Mouse (Mus musculus) lung, postnatal 0 days (tissue): ENCODE measurements around the gene Usp6nl. TPM values are rescaled to one million over a fixed set of nuclear protein-coding genes. Genes with fewer than 3 reads are reported as not detected.
A peak's percentile ranks its signal among the peaks of the same experiment; 100 is the strongest.

Experiments
- ATAC-seq: fragments of 200-750 bp; cut with Nextera tagmentation; 2 replicates; pipeline ENCODE4 v1.8.0; 2017; ENCODE audit warnings: moderate library complexity
- DNase-seq: peaks from one replicate; pipeline ENCODE4 v3.0.0-alpha.2; 2016; ENCODE audit warnings: low spot score
- H3K27ac ChIP-seq: fragments of 300-500 bp; sonication (generic); 2 replicates; pipeline ENCODE4 v1.5.1; 2014; ENCODE audit warnings: antibody characterized with exemption, mild to moderate bottlenecking, low read length, mixed read lengths
- H3K27me3 ChIP-seq: fragments of 300-500 bp; sonication (generic); replicated peaks from 2 replicates; pipeline ENCODE4 v1.6.1; 2014; ENCODE audit warnings: low read length, mixed read lengths; ENCODE audit not compliant: insufficient read depth
- H3K36me3 ChIP-seq: fragments of 300-500 bp; sonication (generic); 2 replicates; pipeline ENCODE4 v1.6.1; 2014; ENCODE audit warnings: low read length, mixed read lengths; ENCODE audit not compliant: insufficient read depth
- H3K4me1 ChIP-seq: fragments of 300-500 bp; sonication (generic); 2 replicates; pipeline ENCODE4 v1.6.1; 2014; ENCODE audit warnings: antibody characterized with exemption, low read depth, low read length, mixed read lengths; ENCODE audit not compliant: insufficient read depth
- H3K4me2 ChIP-seq: fragments of 300-500 bp; sonication (generic); replicated peaks from 2 replicates; pipeline ENCODE4 v1.6.1; 2014; ENCODE audit warnings: low read depth, mild to moderate bottlenecking, low read length, moderate library complexity, mixed read lengths
- H3K4me3 ChIP-seq: fragments of 300-500 bp; sonication (generic); 2 replicates; pipeline ENCODE4 v1.5.1; 2014; ENCODE audit warnings: low read depth, low read length
- H3K9ac ChIP-seq: fragments of 300-500 bp; sonication (generic); replicated peaks from 2 replicates; pipeline ENCODE4 v1.6.1; 2014; ENCODE audit warnings: low read depth, mild to moderate bottlenecking
- H3K9me3 ChIP-seq: fragments of 300-500 bp; sonication (generic); 2 replicates; pipeline ENCODE4 v1.6.1; 2016; ENCODE audit warnings: low read length, mixed read lengths
- CTCF ChIP-seq: IDR thresholded peaks from 2 replicates; pipeline ENCODE4 v1.5.1; 2016; ENCODE audit warnings: antibody characterized with exemption, mild to moderate bottlenecking
- EP300 ChIP-seq: IDR thresholded peaks from 2 replicates; pipeline ENCODE4 v1.6.1; 2016; ENCODE audit warnings: antibody characterized with exemption, mild to moderate bottlenecking, control low read depth
- WGBS: fragments of 180-500 bp; shearing (Covaris S2); extraction: QIAGEN DNeasy Blood & Tissue Kit; methylation state at CpG from one replicate; pipeline ENCODE4 v1.1.7; 2014; 5-methylcytosine and 5-hydroxymethylcytosine counted together
- polyA plus RNA-seq: library from polyadenylated mRNA; unstranded; fragments of >200 nt; fragmentation: Nextera tagmentation; extraction: Ambion mirVana; gene quantifications from 2 replicates; pipeline ENCODE4 v1.2.1, GENCODE M21; 2015

Gene Usp6nl
- polyA plus RNA-seq, 1 experiment from 2014 or later: 9.5 TPM

DNA sequence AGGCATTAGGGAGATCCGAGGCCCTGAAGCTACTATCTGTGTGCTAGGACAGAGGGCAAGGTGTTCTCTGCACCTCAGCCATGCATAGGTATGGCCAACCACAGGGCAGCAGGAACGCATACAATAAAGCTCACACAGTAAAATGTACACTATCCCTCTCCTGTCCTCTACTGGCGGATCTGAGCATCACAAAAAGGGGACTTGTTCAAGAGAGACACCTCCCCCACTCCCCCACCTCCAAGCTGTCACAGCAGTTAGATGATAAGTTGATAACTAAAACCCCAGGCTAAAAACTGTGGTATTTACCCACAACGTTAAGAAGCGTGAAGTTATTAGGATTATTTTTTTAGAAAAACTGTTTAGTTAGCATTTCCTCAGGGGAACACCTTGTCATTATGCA, 151.4 kb downstream of the Usp6nl start:
- TF ChIP-seq CTCF (peak; percentile 34), EP300 (no peak)
- no peak overlapping the region for H3K9ac ChIP-seq
- H3K36me3 ChIP-seq: no peaks in the 10 kb centered on the region
- no peak overlapping the region for H3K4me3 ChIP-seq
- peaks cover 7% of the 10 kb centered on the region for H3K4me1 ChIP-seq
- H3K9me3 ChIP-seq: no peaks in the 10 kb centered on the region
- 73% methylated on average over 5 of the region's 5 CpGs for WGBS
- H3K27ac ChIP-seq: no peak overlapping the region
- no peak for ATAC-seq
- no peak overlapping the region for H3K4me2 ChIP-seq
- no peak for DNase-seq
- H3K27me3 ChIP-seq: no peaks in the 10 kb centered on the region

DNA sequence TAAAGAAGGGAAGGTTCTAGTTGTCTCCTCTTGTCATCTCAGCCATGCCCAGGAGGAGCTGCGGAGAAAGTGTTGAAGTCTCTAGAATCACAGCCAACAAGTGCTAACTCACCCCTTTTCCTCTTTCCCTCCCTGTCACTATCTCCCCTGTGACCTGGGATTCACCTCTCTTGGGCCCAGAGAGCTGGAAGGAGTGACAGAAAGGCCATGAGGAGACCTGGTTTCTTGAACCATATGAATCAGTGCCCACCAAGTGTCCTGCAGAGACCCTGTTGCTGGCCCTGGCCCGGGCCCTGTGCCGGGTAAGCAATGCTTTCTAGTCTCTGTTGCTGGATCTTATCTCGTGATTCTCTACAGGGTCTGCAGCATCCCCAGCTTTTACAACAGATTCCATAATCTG, 155.4 kb downstream of the Usp6nl start:
- Histone ChIP-seq H3K4me2 (no peak overlapping the region), H3K27ac (peak overlapping the region; percentile 64)
- 61% methylated on average over 4 of the region's 4 CpGs for WGBS

GRCm38 (mm10) chr2:6478361-6478965, 156.0 kb downstream of the Usp6nl start:
- H3K27ac ChIP-seq: peak overlapping the region; percentile 92
- DNase-seq (peak; percentile 81), ATAC-seq (peak; percentile 85)
- no peak overlapping the region for H3K4me3 ChIP-seq
- H3K4me2 ChIP-seq: no peak overlapping the region
- peaks cover 5% of the 10 kb centered on the region; the same call in 1 of the 2 replicates for H3K4me1 ChIP-seq
- no peaks in the 10 kb centered on the region for H3K9me3 ChIP-seq
- WGBS: 15% methylated on average over 16 of the region's 16 CpGs
- no peak overlapping the region for H3K9ac ChIP-seq
- H3K27me3 ChIP-seq: no peaks in the 10 kb centered on the region
- TF ChIP-seq CTCF (no peak), EP300 (0 out of 2 replicates have a peak, but pooled peaks have one; percentile 54)
- H3K36me3 ChIP-seq: no peaks in the 10 kb centered on the region

More for the DNA sequence above, 155.4 kb downstream of the Usp6nl start:
- no peaks in the 10 kb centered on the region for H3K9me3 ChIP-seq
- TF ChIP-seq CTCF: no peak
- TF ChIP-seq EP300: no peak
- no peak overlapping the region for H3K4me3 ChIP-seq
- no peaks in the 10 kb centered on the region for H3K27me3 ChIP-seq
- no peak overlapping the region for H3K9ac ChIP-seq
- H3K36me3 ChIP-seq: no peaks in the 10 kb centered on the region
- H3K4me1 ChIP-seq: peaks cover 2% of the 10 kb centered on the region; the same call in 1 of the 2 replicates
- no peak for ATAC-seq
- DNase-seq: no peak

GRCm38 (mm10) chr2:6478966-6479391, 156.5 kb downstream of the Usp6nl start:
- Histone ChIP-seq H3K36me3 (no peaks in the 10 kb centered on the region), H3K4me2 (no peak overlapping the region)

GRCm38 (mm10) chr2:6479620-6480019, 157.2 kb downstream of the Usp6nl start:
- WGBS: 58% methylated on average over 5 of the region's 5 CpGs
- DNase-seq: no peak
- TF ChIP-seq EP300 (no peak), CTCF (no peak)

More at GRCm38 (mm10) chr2:6478966-6479391, 156.5 kb downstream of the Usp6nl start:
- Histone ChIP-seq H3K4me3 (no peak overlapping the region), H3K9ac (no peak overlapping the region), H3K27ac (peak overlapping the region; percentile 92), H3K4me1 (peaks cover 7% of the 10 kb centered on the region; the same call in 1 of the 2 replicates), H3K27me3 (no peaks in the 10 kb centered on the region), H3K9me3 (no peaks in the 10 kb centered on the region)
- DNase-seq (peak; percentile 83), ATAC-seq (peak; percentile 86)
- 11% methylated on average over 12 of the region's 13 CpGs for WGBS
- TF ChIP-seq EP300 (peak; percentile 82), CTCF (peak; percentile 50)

GRCm38 (mm10) chr2:6481966-6482365, 159.5 kb downstream of the Usp6nl start:
- Histone ChIP-seq H3K36me3 (no peaks in the 10 kb centered on the region), H3K4me2 (no peak overlapping the region), H3K4me3 (no peak overlapping the region), H3K27me3 (no peaks in the 10 kb centered on the region), H3K4me1 (peaks cover 7% of the 10 kb centered on the region; the same call in 1 of the 2 replicates), H3K9me3 (no peaks in the 10 kb centered on the region), H3K9ac (no peak overlapping the region), H3K27ac (no peak overlapping the region)
- ATAC-seq (no peak), DNase-seq (no peak)
- TF ChIP-seq EP300 (no peak), CTCF (no peak)
- WGBS: 85% methylated on average over 8 of the region's 8 CpGs

More at GRCm38 (mm10) chr2:6479620-6480019, 157.2 kb downstream of the Usp6nl start:
- no peaks in the 10 kb centered on the region for H3K36me3 ChIP-seq
- H3K4me1 ChIP-seq: peaks cover 7% of the 10 kb centered on the region; the same call in 1 of the 2 replicates
- H3K9me3 ChIP-seq: no peaks in the 10 kb centered on the region
- no peak overlapping the region for H3K4me2 ChIP-seq
- H3K9ac ChIP-seq: no peak overlapping the region
- no peak for ATAC-seq
- H3K27ac ChIP-seq: peak overlapping the region; percentile 92; the same call in 1 of the 2 replicates
- no peak overlapping the region for H3K4me3 ChIP-seq
- H3K27me3 ChIP-seq: no peaks in the 10 kb centered on the region
